Mouse (Mus musculus) limb, embryonic 14.5 days (tissue): ENCODE data around the gene Zcchc3. TPM values are rescaled to one million over a fixed set of nuclear protein-coding genes. Genes with fewer than 3 reads are reported as not detected.

ENCODE experiments used
- ATAC-seq: fragments of 200-750 bp; cut with Nextera tagmentation; 2 replicates; pipeline ENCODE4 v1.8.0; 2017; ENCODE audit warnings: low read depth, moderate number of reproducible peaks, moderate TSS enrichment; ENCODE audit not compliant: low FRiP score
- DNase-seq: peaks from one replicate; pipeline ENCODE4 v3.0.0-alpha.2; 2015; ENCODE audit warnings: low spot score
- H3K27ac ChIP-seq: fragments of 300-500 bp; sonication (generic); replicated peaks from 2 replicates; pipeline ENCODE4 v1.5.1; 2014; ENCODE audit warnings: low read depth, mild to moderate bottlenecking, low read length, moderate library complexity, mixed read lengths
- H3K27me3 ChIP-seq: fragments of 300-500 bp; sonication (generic); 2 replicates; pipeline ENCODE4 v1.6.1; 2014; ENCODE audit warnings: low read length, mixed read lengths; ENCODE audit not compliant: control insufficient read depth, insufficient read depth
- H3K36me3 ChIP-seq: fragments of 300-500 bp; sonication (generic); 2 replicates; pipeline ENCODE4 v1.6.1; 2014; ENCODE audit warnings: mild to moderate bottlenecking, low read length, moderate library complexity, mixed read lengths; ENCODE audit not compliant: control insufficient read depth, insufficient read depth
- H3K4me1 ChIP-seq: fragments of 300-500 bp; sonication (generic); 2 replicates; pipeline ENCODE4 v1.6.1; 2014; ENCODE audit warnings: antibody characterized with exemption, low read length, mixed read lengths; ENCODE audit not compliant: control insufficient read depth, insufficient read depth
- H3K4me2 ChIP-seq: fragments of 300-500 bp; sonication (generic); replicated peaks from 2 replicates; pipeline ENCODE4 v1.6.1; 2014; ENCODE audit warnings: low read depth, mild to moderate bottlenecking, low read length, moderate library complexity; ENCODE audit not compliant: severe bottlenecking
- H3K4me3 ChIP-seq: fragments of 300-500 bp; sonication (generic); replicated peaks from 2 replicates; pipeline ENCODE4 v1.5.1; 2014; ENCODE audit warnings: low read length
- H3K9ac ChIP-seq: fragments of 300-500 bp; sonication (generic); 2 replicates; pipeline ENCODE4 v1.6.1; 2014; ENCODE audit warnings: mild to moderate bottlenecking, low read depth, low read length, moderate library complexity; ENCODE audit not compliant: severe bottlenecking
- H3K9me3 ChIP-seq: fragments of 300-500 bp; sonication (generic); 2 replicates; pipeline ENCODE4 v1.6.1; 2016; ENCODE audit warnings: low read length; ENCODE audit not compliant: control insufficient read depth
- POLR2A ChIP-seq: fragments of 200-500 bp; IDR thresholded peaks from 2 replicates; pipeline ENCODE4 v1.8.0; 2012; ENCODE audit warnings: inconsistent platforms, mild to moderate bottlenecking, moderate library complexity, borderline replicate concordance; ENCODE audit not compliant: insufficient read depth, insufficient read length; ENCODE audit errors: extremely low read depth
- WGBS: fragments of 180-500 bp; shearing (Covaris S2); extraction: QIAGEN DNeasy Blood & Tissue Kit; methylation state at CpG from one replicate; pipeline ENCODE4 v1.1.7; 2014; 5-methylcytosine and 5-hydroxymethylcytosine counted together
- polyA plus RNA-seq, 2 experiments: library from polyadenylated mRNA; depleted of rRNA in 1 of 2; stranded (reverse) in 1 of 2; unstranded in 1 of 2; fragments of >200 nt; fragmentation: Nextera tagmentation in 1 of 2; extraction: Ambion mirVana in 1 of 2; gene quantifications; 2 replicates each; pipeline versions ENCODE4 v1.2.1 to v1.2.3; 2012 to 2014

Gene Zcchc3
- polyA plus RNA-seq (2012; rRNA removed) (33.5 and 35.6 TPM in 2 replicates), polyA plus RNA-seq (2014; fragmentation: Nextera tagmentation; extraction: Ambion mirVana) (38.1 and 47.0 TPM in 2 replicates)

- peak within 1 kb of the TSS; percentile 86 for H3K4me2 ChIP-seq
- H3K9me3 ChIP-seq = peaks cover 7% of the 10 kb centered on the region; the same call in 1 of the 2 replicates
- under 1% methylated on average over 54 of the region's 65 CpGs for WGBS
Observed at GRCm38 (mm10) chr2:152414591-152415165, at the start of gene Zcchc3. Gene Zcchc3, minus strand, starts transcription at chr2:152415027.

DNA sequence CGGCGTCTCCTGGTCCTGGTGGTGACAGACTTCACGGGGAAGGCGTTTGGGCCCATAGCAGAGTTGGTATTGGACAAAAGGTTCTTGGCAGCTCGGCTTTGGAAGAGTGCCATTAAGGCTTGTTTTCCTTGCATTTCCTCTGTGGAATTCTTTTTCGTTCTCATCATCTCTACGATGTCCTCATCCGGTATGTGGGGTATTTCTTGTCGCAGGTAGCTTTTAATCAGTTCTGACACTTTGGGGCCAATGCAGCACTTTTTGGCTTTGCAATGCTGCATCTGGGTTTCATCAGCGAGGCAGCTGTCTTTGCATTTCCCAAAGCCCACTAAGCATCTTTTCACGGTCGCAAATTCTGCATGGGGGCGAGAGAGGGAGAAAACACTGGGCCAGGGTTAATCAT lies 44.4 kb upstream of the Zcchc3 start:
- Histone ChIP-seq H3K9me3 (no peaks in the 10 kb centered on the region), H3K27me3 (no peaks in the 10 kb centered on the region), H3K36me3 (no peaks in the 10 kb centered on the region), H3K4me1 (peaks cover 8% of the 10 kb centered on the region), H3K9ac (no peak overlapping the region), H3K4me2 (no peak overlapping the region), H3K4me3 (no peak overlapping the region), H3K27ac (no peak overlapping the region)
- 41% methylated on average over 13 of the region's 13 CpGs for WGBS
- TF ChIP-seq POLR2A = no peak
- no peak for DNase-seq
- ATAC-seq = no peak

More at GRCm38 (mm10) chr2:152414591-152415165, at the start of gene Zcchc3:
- peak within 1 kb of the TSS; percentile 98 for H3K27ac ChIP-seq
- peak within 1 kb of the TSS; percentile 98 for H3K9ac ChIP-seq
- TF ChIP-seq POLR2A = peak; percentile 49; the same call in 1 of the 2 replicates
- peak; percentile 85 for ATAC-seq
- DNase-seq = peak; percentile 92
- H3K36me3 ChIP-seq = peaks cover 4% of the 10 kb centered on the region; the same call in 1 of the 2 replicates
- no peaks in the 10 kb centered on the region for H3K27me3 ChIP-seq
- peak within 1 kb of the TSS; percentile 96 for H3K4me3 ChIP-seq
- peaks cover 22% of the 10 kb centered on the region for H3K4me1 ChIP-seq

DNA sequence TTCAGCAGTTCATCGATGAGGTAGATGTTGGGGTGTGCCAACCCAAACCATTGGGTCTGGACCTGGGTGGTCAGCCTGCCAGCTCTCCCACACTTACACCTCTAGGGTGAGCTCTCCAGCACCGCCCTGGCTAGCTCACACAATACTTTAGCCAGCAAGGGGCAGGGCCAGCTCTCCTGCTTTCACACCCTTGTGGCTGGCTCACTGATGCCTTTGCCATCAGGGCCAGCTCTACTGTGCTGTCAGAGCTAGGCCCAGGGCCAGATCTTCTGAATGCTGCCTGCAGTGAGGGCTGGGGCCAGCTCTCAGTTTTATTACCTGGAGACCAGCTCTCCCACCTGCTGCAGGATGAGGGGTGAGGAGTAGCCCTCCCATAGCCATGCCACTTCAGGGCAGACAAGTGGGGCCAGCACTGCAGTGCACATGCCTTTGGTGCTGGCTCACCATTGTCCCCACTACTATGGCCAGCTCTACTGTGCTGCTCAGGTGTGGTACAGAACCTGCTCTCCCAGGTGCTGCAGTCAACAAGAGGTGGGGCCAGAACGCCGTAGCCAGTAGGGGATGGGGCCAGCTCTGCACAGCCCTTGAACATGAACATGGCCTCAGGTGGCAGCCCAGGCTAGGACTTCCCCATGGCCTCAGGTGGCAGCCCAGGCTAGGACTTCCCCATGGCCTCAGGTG lies 37.4 kb upstream of the Zcchc3 start:
- no peak for ATAC-seq
- WGBS = 70% methylated on average over 4 of the region's 4 CpGs

DNA sequence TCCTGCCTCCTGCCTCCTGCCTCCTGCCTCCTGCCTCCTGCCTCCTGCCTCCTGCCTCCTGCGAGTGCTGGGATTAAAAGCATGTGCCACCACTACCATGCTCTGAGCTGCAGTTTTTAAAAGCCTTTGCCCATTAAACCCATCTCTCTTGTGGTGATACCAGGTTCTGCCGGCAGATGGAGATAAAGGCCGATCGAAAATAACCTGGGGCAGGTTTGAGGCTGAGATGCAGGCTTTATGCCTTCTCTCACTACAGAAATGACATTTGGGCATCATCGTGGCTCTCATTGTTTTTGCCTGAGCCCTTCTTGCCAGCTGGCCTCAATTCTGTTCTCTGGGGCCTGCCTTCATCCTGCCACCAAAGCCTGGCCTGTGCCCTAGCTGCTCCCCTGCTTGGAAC lies 35.4 kb upstream of the Zcchc3 start:
- no peaks in the 10 kb centered on the region for H3K27me3 ChIP-seq
- H3K9me3 ChIP-seq = no peaks in the 10 kb centered on the region
- DNase-seq = peak; percentile 19
- WGBS = 2% methylated on average over 5 of the region's 5 CpGs
- H3K27ac ChIP-seq = no peak overlapping the region
- no peak overlapping the region for H3K4me2 ChIP-seq
- no peak for ATAC-seq
- TF ChIP-seq POLR2A = no peak
- no peaks in the 10 kb centered on the region for H3K36me3 ChIP-seq
- H3K4me3 ChIP-seq = no peak overlapping the region
- no peak overlapping the region for H3K9ac ChIP-seq
- no peaks in the 10 kb centered on the region for H3K4me1 ChIP-seq

More for the DNA sequence above, 37.4 kb upstream of the Zcchc3 start:
- no peaks in the 10 kb centered on the region for H3K9me3 ChIP-seq
- no peak for DNase-seq
- H3K27me3 ChIP-seq = no peaks in the 10 kb centered on the region
- no peak overlapping the region for H3K4me2 ChIP-seq
- H3K4me1 ChIP-seq = no peaks in the 10 kb centered on the region
- no peak for TF ChIP-seq POLR2A
- no peaks in the 10 kb centered on the region for H3K36me3 ChIP-seq
- H3K27ac ChIP-seq = no peak overlapping the region
- no peak overlapping the region for H3K9ac ChIP-seq
- no peak overlapping the region for H3K4me3 ChIP-seq

- ATAC-seq (no peak), DNase-seq (no peak)
- no peak for TF ChIP-seq POLR2A
- no peak overlapping the region for H3K4me2 ChIP-seq
- no peak overlapping the region for H3K4me3 ChIP-seq
- no peaks in the 10 kb centered on the region for H3K27me3 ChIP-seq
- no peaks in the 10 kb centered on the region for H3K9me3 ChIP-seq
- no peak overlapping the region for H3K27ac ChIP-seq
- WGBS = 57% methylated on average over 5 of the region's 5 CpGs
- H3K9ac ChIP-seq = no peak overlapping the region
- no peaks in the 10 kb centered on the region for H3K36me3 ChIP-seq
- H3K4me1 ChIP-seq = no peaks in the 10 kb centered on the region
Observed at GRCm38 (mm10) chr2:152447461-152447860, 32.6 kb upstream of the Zcchc3 start.
